Mouse (Mus musculus) kidney, postnatal 0 days (tissue): ENCODE results near the gene Arid1b. TPM values are rescaled to one million over a fixed set of nuclear protein-coding genes. Genes with fewer than 3 reads are reported as not detected.

Experiments
- ATAC-seq: fragments of 200-750 bp; cut with Nextera tagmentation; replicated peaks from 2 replicates; pipeline ENCODE4 v1.8.0; 2017; ENCODE audit warnings: low read depth, moderate number of reproducible peaks, moderate TSS enrichment, moderate library complexity; ENCODE audit not compliant: low FRiP score
- DNase-seq: peaks from one replicate; pipeline ENCODE4 v3.0.0-alpha.2; 2016; ENCODE audit warnings: low spot score
- H3K27ac ChIP-seq: fragments of 300-500 bp; sonication (generic); 2 replicates; pipeline ENCODE4 v1.5.1; 2014; ENCODE audit warnings: mild to moderate bottlenecking
- H3K27me3 ChIP-seq: fragments of 300-500 bp; sonication (generic); 2 replicates; pipeline ENCODE4 v1.6.1; 2014; ENCODE audit warnings: low read length, mixed read lengths; ENCODE audit not compliant: insufficient read depth
- H3K36me3 ChIP-seq: fragments of 300-500 bp; sonication (generic); 2 replicates; pipeline ENCODE4 v1.6.1; 2014; ENCODE audit warnings: low read length, mixed read lengths; ENCODE audit not compliant: insufficient read depth
- H3K4me1 ChIP-seq: fragments of 300-500 bp; sonication (generic); replicated peaks from 2 replicates; pipeline ENCODE4 v1.6.1; 2014; ENCODE audit warnings: antibody characterized with exemption, low read length, mixed read lengths; ENCODE audit not compliant: insufficient read depth
- H3K4me2 ChIP-seq: fragments of 300-500 bp; sonication (generic); 2 replicates; pipeline ENCODE4 v1.6.1; 2014; ENCODE audit warnings: mild to moderate bottlenecking, low read length, moderate library complexity, mixed read lengths
- H3K4me3 ChIP-seq: fragments of 300-500 bp; sonication (generic); replicated peaks from 2 replicates; pipeline ENCODE4 v1.5.1; 2014; ENCODE audit warnings: low read depth, low read length
- H3K9ac ChIP-seq: fragments of 300-500 bp; sonication (generic); 2 replicates; pipeline ENCODE4 v1.6.1; 2014; ENCODE audit warnings: low read depth, low read length
- H3K9me3 ChIP-seq: fragments of 300-500 bp; sonication (generic); replicated peaks from 2 replicates; pipeline ENCODE4 v1.6.1; 2016; ENCODE audit warnings: low read length, inconsistent platforms, mixed read lengths
- CTCF ChIP-seq: IDR thresholded peaks from 2 replicates; pipeline ENCODE4 v1.5.1; 2016; ENCODE audit warnings: antibody characterized with exemption, low read depth, mild to moderate bottlenecking, moderate library complexity
- WGBS: fragments of 180-500 bp; shearing (Covaris S2); extraction: QIAGEN DNeasy Blood & Tissue Kit; methylation state at CpG from one replicate; pipeline ENCODE4 v1.1.7; 2014; 5-methylcytosine and 5-hydroxymethylcytosine counted together
- polyA plus RNA-seq: library from polyadenylated mRNA; unstranded; fragments of >200 nt; fragmentation: Nextera tagmentation; extraction: Ambion mirVana; gene quantifications from 2 replicates; pipeline ENCODE4 v1.2.1, GENCODE M21; 2015

Gene Arid1b
- polyA plus RNA-seq, 1 experiment from 2014 or later: 9.2 TPM

DNA sequence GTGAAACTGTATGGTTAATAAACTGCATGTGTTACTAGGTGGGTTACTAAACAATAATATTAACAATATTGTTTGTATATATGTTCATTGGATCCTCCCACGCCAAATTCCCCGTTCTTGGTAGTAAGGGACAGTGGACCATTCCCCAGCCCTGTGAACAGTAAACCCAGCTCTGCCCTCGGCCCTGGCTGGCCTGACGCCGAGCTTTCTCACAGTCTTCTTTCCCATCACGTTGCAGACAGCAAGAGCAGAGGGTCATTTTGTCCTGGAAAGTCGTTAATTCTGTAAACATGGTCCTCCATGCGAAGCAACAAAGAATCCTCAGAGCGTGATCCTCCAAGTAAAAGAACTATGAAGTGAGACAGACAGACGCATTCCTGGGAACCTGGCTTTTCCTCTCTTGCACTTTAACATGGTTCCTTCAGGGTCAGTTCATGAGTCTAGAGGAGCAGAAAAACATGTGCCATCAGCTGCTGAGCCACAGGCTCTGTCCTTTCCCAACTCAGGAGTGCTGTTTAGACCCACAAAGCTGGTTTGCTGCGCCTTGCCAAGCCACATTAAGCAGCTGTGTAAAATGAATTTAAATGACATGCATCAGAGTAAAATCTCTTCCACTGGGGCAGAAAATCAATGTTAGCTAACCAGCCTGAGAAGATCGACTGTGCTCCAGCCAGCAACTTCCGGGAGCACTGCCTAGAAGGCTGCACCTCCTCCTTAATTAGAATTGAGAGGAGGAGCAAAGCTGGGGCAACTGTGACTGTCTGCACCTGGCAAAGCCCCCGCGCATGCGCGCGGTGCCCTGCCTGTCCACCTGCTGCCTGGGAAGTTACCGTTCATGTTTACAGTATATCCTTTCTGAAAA lies 301.2 kb downstream of the Arid1b start:
- DNase-seq (peak; percentile 77), ATAC-seq (peak; percentile 82)
- H3K4me2 ChIP-seq: peak overlapping the region; percentile 45
- H3K27ac ChIP-seq: peak overlapping the region; percentile 73
- H3K36me3 ChIP-seq: 0 out of 2 replicates have a peak, but pooled peaks cover 8% of the 10 kb centered on the region
- no peaks in the 10 kb centered on the region for H3K9me3 ChIP-seq
- WGBS: 39% methylated on average over 19 of the region's 19 CpGs
- no peak overlapping the region for H3K4me3 ChIP-seq
- TF ChIP-seq CTCF: no peak
- H3K27me3 ChIP-seq: no peaks in the 10 kb centered on the region
- H3K9ac ChIP-seq: no peak overlapping the region
- peaks cover 28% of the 10 kb centered on the region for H3K4me1 ChIP-seq

DNA sequence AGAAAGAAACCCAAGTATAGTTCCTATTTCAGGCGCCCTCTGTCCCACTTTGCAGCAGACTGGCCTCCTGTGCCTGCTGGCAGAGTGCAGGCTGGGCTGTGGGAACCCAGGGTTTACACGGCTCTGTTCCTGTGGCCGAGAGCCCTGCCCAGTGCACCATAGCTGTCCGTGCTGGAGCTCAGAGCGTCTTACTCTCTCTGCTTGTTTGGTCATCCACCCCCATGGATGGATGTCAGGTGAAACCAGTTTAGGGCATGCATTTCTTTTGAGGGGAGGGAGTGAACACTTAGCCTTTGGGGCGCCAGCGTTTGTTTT lies 301.8 kb downstream of the Arid1b start:
- ATAC-seq: peak; percentile 37
- Histone ChIP-seq H3K27me3 (no peaks in the 10 kb centered on the region), H3K4me1 (peaks cover 28% of the 10 kb centered on the region), H3K9ac (no peak overlapping the region), H3K36me3 (0 out of 2 replicates have a peak, but pooled peaks cover 6% of the 10 kb centered on the region), H3K9me3 (no peaks in the 10 kb centered on the region), H3K4me2 (peak overlapping the region; percentile 45), H3K27ac (peak overlapping the region; percentile 73), H3K4me3 (no peak overlapping the region)
- no peak for DNase-seq
- no peak for TF ChIP-seq CTCF
- WGBS: 59% methylated on average over 7 of the region's 7 CpGs

DNA sequence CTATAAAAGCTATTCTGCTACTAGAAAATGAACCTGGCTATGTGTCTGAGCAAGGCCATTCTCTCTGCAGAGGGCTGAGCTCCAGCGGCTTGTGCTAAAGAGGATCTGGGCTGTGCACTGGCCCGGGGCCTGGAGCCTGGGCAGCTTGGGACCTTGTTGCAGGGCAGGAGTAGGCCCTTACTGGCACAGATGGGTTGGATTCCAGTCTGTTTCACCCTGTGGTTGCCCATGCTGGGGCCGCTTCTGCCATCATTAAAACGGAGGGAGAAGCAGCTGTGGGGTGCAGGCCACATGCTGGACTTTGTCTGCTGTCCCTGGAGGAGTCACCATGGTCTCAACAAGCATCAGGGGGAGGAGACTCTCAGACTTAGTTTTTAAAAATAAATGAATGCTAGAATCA lies 303.4 kb downstream of the Arid1b start:
- no peak for TF ChIP-seq CTCF
- no peak for DNase-seq
- Histone ChIP-seq H3K4me3 (no peak overlapping the region), H3K9me3 (no peaks in the 10 kb centered on the region), H3K27me3 (no peaks in the 10 kb centered on the region), H3K4me1 (peaks cover 28% of the 10 kb centered on the region), H3K36me3 (0 out of 2 replicates have a peak, but pooled peaks cover 8% of the 10 kb centered on the region), H3K9ac (no peak overlapping the region), H3K4me2 (no peak overlapping the region), H3K27ac (no peak overlapping the region)
- 85% methylated on average over 4 of the region's 4 CpGs for WGBS
- ATAC-seq: no peak

DNA sequence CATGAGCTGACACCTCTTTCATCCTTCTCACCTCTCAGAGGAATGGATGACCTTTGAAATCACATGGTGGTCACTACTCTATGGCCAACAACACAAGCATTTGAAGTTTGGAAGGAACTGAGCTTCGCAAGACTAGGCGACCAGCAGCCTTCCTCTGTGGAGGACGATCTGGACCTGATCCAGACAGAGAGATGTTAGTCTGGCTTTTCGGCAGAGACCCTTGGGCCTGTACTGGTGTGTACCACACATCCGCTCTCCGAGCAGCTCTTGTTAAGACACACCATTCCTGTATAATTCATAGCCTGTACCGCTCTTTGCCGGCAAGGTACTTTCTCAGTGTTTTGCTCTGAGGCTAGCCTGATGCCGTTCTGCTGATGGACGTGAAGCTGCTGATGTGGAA lies 303.9 kb downstream of the Arid1b start:
- 71% methylated on average over 10 of the region's 10 CpGs for WGBS

DNA sequence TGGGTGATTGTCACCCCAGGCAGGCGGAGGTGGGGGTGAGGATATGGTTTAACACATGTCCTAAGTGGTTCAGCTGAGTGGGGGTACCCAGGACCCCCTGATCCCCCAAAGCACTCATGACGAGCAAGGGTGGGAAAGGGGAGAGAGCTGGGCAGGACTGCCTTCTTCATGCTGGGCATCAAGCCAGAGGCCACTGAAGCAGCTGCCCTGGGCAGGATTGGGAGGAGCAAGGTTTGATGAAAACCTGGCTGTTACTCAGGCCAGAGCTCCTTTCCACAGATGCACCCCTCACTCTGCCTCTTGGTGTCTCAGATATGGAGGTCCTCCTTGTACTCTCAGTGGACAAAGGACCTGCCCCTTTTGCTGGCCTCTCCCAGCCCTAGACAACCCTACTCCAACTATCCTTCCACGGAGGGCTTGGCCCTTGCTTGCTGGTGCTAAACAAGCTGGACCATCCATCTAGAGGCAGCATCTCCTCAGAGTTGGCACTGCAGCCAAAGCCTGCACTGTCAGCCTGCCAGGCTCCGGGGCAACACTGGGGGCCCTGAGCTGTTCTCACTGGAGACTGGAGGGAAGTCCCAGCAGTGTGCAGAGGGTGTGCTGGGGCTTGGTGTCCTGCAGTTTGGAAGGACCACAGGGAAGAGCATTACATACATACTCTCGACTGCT lies 304.9 kb downstream of the Arid1b start:
- peaks cover 22% of the 10 kb centered on the region for H3K4me1 ChIP-seq
- H3K36me3 ChIP-seq: 0 out of 2 replicates have a peak, but pooled peaks cover 8% of the 10 kb centered on the region
- TF ChIP-seq CTCF: no peak
- no peak overlapping the region for H3K9ac ChIP-seq
- no peaks in the 10 kb centered on the region for H3K27me3 ChIP-seq
- no peak overlapping the region for H3K4me3 ChIP-seq
- no peak overlapping the region for H3K27ac ChIP-seq
- no peak overlapping the region for H3K4me2 ChIP-seq
- 69% methylated on average over 5 of the region's 5 CpGs for WGBS
- no peak for ATAC-seq
- no peaks in the 10 kb centered on the region for H3K9me3 ChIP-seq
- no peak for DNase-seq

More for the DNA sequence above, 303.9 kb downstream of the Arid1b start:
- DNase-seq (no peak), ATAC-seq (no peak)
- no peak overlapping the region for H3K9ac ChIP-seq
- no peaks in the 10 kb centered on the region for H3K9me3 ChIP-seq
- no peak overlapping the region for H3K4me3 ChIP-seq
- H3K27ac ChIP-seq: no peak overlapping the region
- 0 out of 2 replicates have a peak, but pooled peaks cover 8% of the 10 kb centered on the region for H3K36me3 ChIP-seq
- TF ChIP-seq CTCF: no peak
- H3K27me3 ChIP-seq: no peaks in the 10 kb centered on the region
- peaks cover 28% of the 10 kb centered on the region for H3K4me1 ChIP-seq
- H3K4me2 ChIP-seq: no peak overlapping the region

DNA sequence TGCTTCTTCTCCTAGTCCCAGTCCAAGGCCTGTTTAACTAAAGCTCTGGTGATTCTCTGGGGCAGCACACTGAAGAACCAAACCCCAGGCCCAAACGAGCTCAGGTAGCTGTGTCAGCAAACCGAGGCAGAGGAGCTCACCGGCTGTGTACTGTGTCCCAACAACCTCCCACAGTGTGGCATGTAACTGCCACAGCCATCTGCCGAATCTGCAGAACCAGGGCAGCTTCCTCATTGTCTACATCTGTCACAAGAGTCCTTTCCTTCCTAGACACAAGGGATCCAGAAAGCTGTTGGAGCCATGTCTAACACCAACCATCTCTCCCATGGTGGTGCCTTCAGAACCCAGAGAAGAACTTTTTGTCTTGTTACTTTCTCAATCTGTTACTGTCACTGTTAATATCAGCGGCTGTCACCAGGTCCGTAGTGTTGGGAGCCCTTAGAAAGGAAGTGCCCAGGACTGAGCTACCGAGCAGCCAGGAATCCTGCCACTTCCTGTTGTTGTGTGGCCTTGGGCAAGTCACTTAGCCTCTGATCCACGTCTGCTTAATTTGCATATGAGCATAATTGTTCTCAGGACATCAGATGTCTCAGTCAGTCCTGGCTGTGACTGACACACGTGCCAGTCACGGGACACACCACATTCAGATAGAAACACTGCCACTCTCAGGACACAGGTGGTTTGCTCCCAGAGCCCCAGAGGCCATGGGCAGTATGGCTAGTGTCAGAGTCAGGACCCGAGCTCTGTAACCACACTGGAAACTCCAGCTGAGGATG lies 309.0 kb downstream of the Arid1b start:
- 68% methylated on average over 11 of the region's 11 CpGs for WGBS
- DNase-seq: no peak
- H3K4me2 ChIP-seq: no peak overlapping the region

More for the DNA sequence above, 309.0 kb downstream of the Arid1b start:
- no peaks in the 10 kb centered on the region for H3K27me3 ChIP-seq
- peaks cover 20% of the 10 kb centered on the region; the same call in 1 of the 2 replicates for H3K36me3 ChIP-seq
- no peak overlapping the region for H3K27ac ChIP-seq
- no peak overlapping the region for H3K4me3 ChIP-seq
- ATAC-seq: no peak
- peak; percentile 29; the same call in 1 of the 2 replicates for TF ChIP-seq CTCF
- H3K4me1 ChIP-seq: peaks cover 1% of the 10 kb centered on the region; the same call in 1 of the 2 replicates
- H3K9ac ChIP-seq: no peak overlapping the region
- H3K9me3 ChIP-seq: no peaks in the 10 kb centered on the region
